Mouse (Mus musculus): ENCODE results near the gene Hfe.

- TF ChIP-seq CTCF (IDR thresholded peaks at IDR 0.05; ENCODE audit: borderline replicate concordance, extremely low read depth, insufficient read depth, insufficient read length) (no peak), POLR2A (IDR thresholded peaks at IDR 0.05; ENCODE audit: borderline replicate concordance, extremely low read depth, insufficient read depth, insufficient read length, poor library complexity, severe bottlenecking) (no peak)
These were observed 46.6 kb upstream of the Hfe start for GRCm38 (mm10) chr13:23757211-23757773.
